Mouse (Mus musculus) left cerebral cortex, postnatal 4 days (tissue): Measurements from ENCODE around the gene Inka2. TPM values are rescaled to one million over a fixed set of nuclear protein-coding genes. Genes with fewer than 3 reads are reported as not detected.
A peak's percentile ranks its signal among the peaks of the same experiment; 100 is the strongest.

Source experiments
- DNase-seq: peaks from one replicate; pipeline ENCODE4 v3.0.0-alpha.2; 2022
- intact Hi-C: fragments of 180-260 bp; cut with DNase I; formaldehyde crosslinking; loops from one replicate; pipeline ENCODE4 v1.15.1; 2025
- total RNA-seq, 2 experiments: library from RNA; stranded (reverse); gene quantifications; 2 replicates each; pipeline ENCODE4 v1.2.3; 2021

The Inka2 gene
- total RNA-seq, 2 experiments from 2014 or later = 14.7 to 15.5 TPM

- DNase-seq = no peak
- intact Hi-C loops = no loop called here
These were observed 14.3 kb downstream of the Inka2 start for GRCm38 (mm10) chr3:105718746-105719145.

GRCm38 (mm10) chr3:105719979-105720378 lies 15.6 kb downstream of the Inka2 start:
- DNase-seq = no peak
- intact Hi-C loops = loop anchor here (5.0 kb wide), 1 partner anchor 33 kb away; the partner anchor contains the start of gene Ddx20

GRCm38 (mm10) chr3:105720514-105720913 lies 16.1 kb downstream of the Inka2 start:
- intact Hi-C loops = loop anchor here (5.0 kb wide), 1 partner anchor 33 kb away; the partner anchor contains the start of gene Ddx20

GRCm38 (mm10) chr3:105721681-105722201 lies 17.3 kb downstream of the Inka2 start:
- intact Hi-C loops = loop anchor here (5.0 kb wide), 1 partner anchor 34 kb away; the partner anchor contains the start of gene Ddx20

More at GRCm38 (mm10) chr3:105720514-105720913, 16.1 kb downstream of the Inka2 start:
- no peak for DNase-seq

GRCm38 (mm10) chr3:105722510-105722909 lies 18.1 kb downstream of the Inka2 start:
- intact Hi-C loops = loop anchor here (5.0 kb wide), 1 partner anchor 35 kb away; the partner anchor contains the start of gene Ddx20
- DNase-seq = no peak

More at GRCm38 (mm10) chr3:105721681-105722201, 17.3 kb downstream of the Inka2 start:
- no peak for DNase-seq

GRCm38 (mm10) chr3:105726037-105726436 lies 21.6 kb downstream of the Inka2 start:
- intact Hi-C loops = no loop called here
- DNase-seq = peak; percentile 70

- no peak for DNase-seq
- intact Hi-C loops = no loop called here
These were observed 28.0 kb downstream of the Inka2 start for GRCm38 (mm10) chr3:105732360-105732759.

- intact Hi-C loops = no loop called here
These were observed 29.1 kb downstream of the Inka2 start for GRCm38 (mm10) chr3:105733538-105733937.

GRCm38 (mm10) chr3:105735285-105735684 lies 30.9 kb downstream of the Inka2 start:
- no peak for DNase-seq
- intact Hi-C loops = no loop called here

More at GRCm38 (mm10) chr3:105733538-105733937, 29.1 kb downstream of the Inka2 start:
- no peak for DNase-seq

GRCm38 (mm10) chr3:105736148-105736547 lies 31.7 kb downstream of the Inka2 start:
- intact Hi-C loops = no loop called here

GRCm38 (mm10) chr3:105737070-105737469 lies 32.7 kb downstream of the Inka2 start:
- intact Hi-C loops = no loop called here

More at GRCm38 (mm10) chr3:105736148-105736547, 31.7 kb downstream of the Inka2 start:
- DNase-seq = no peak

GRCm38 (mm10) chr3:105737666-105738065 lies 33.3 kb downstream of the Inka2 start:
- DNase-seq = no peak
- intact Hi-C loops = no loop called here

More at GRCm38 (mm10) chr3:105737070-105737469, 32.7 kb downstream of the Inka2 start:
- no peak for DNase-seq

- intact Hi-C loops = no loop called here
- no peak for DNase-seq
These were observed 42.1 kb downstream of the Inka2 start for GRCm38 (mm10) chr3:105746542-105746941.

- no peak for DNase-seq
- intact Hi-C loops = no loop called here
These were observed 46.4 kb downstream of the Inka2 start for GRCm38 (mm10) chr3:105750810-105751209.

GRCm38 (mm10) chr3:105754184-105754583 lies 49.8 kb downstream of the Inka2 start:
- intact Hi-C loops = no loop called here
- no peak for DNase-seq

- DNase-seq = no peak
- intact Hi-C loops = no loop called here
These were observed 50.7 kb downstream of the Inka2 start for GRCm38 (mm10) chr3:105755123-105755522.

- intact Hi-C loops = no loop called here
- DNase-seq = no peak
These were observed 52.1 kb downstream of the Inka2 start for GRCm38 (mm10) chr3:105756505-105756904.

GRCm38 (mm10) chr3:105757323-105758083 lies 53.1 kb downstream of the Inka2 start:
- intact Hi-C loops = no loop called here
- DNase-seq = no peak

- DNase-seq = no peak
- intact Hi-C loops = no loop called here
These were observed 53.7 kb downstream of the Inka2 start for GRCm38 (mm10) chr3:105758098-105758497.

GRCm38 (mm10) chr3:105758658-105759057 lies 54.3 kb downstream of the Inka2 start:
- no peak for DNase-seq
- intact Hi-C loops = no loop called here

GRCm38 (mm10) chr3:105760063-105760462 lies 55.7 kb downstream of the Inka2 start:
- DNase-seq = no peak
- intact Hi-C loops = no loop called here
